Mouse (Mus musculus): ENCODE data around the gene Dnajb8. TPM values are rescaled to one million over a fixed set of nuclear protein-coding genes. Genes with fewer than 3 reads are reported as not detected.

Gene Dnajb8
- polyA plus RNA-seq, 1 experiment from 2014 or later: not detected

GRCm38 (mm10) chr6:88201926-88202700, 20.0 kb upstream of the Dnajb8 start:
- Histone ChIP-seq H3K4me2 (no peak overlapping the region), H3K4me3 (no peak overlapping the region), H3K27me3 (peaks cover 96% of the 10 kb centered on the region), H3K36me3 (ENCODE audit: poor library complexity, severe bottlenecking) (no peaks in the 10 kb centered on the region), H3K27ac (no peak overlapping the region), H3K4me1 (peaks cover 24% of the 10 kb centered on the region), H3K9me3 (replicated peaks) (no peaks in the 10 kb centered on the region), H3K9ac (no peak overlapping the region)
- WGBS: 5% methylated on average over 15 of the region's 15 CpGs
- no peak for ATAC-seq

- peaks cover 16% of the 10 kb centered on the region for H3K4me1 ChIP-seq
- H3K9me3 ChIP-seq (replicated peaks): no peaks in the 10 kb centered on the region
- H3K27ac ChIP-seq: no peak overlapping the region
- under 1% methylated on average over 24 of the region's 24 CpGs for WGBS
- H3K27me3 ChIP-seq: peaks cover 96% of the 10 kb centered on the region
- H3K9ac ChIP-seq: no peak overlapping the region
- H3K4me2 ChIP-seq: no peak overlapping the region
- no peak overlapping the region for H3K4me3 ChIP-seq
- no peak for ATAC-seq
- H3K36me3 ChIP-seq (ENCODE audit: poor library complexity, severe bottlenecking): no peaks in the 10 kb centered on the region
Observed at GRCm38 (mm10) chr6:88202921-88203690, 19.0 kb upstream of the Dnajb8 start.

GRCm38 (mm10) chr6:88203791-88204405, 18.2 kb upstream of the Dnajb8 start:
- 2% methylated on average over 10 of the region's 10 CpGs for WGBS
- no peak overlapping the region for H3K27ac ChIP-seq

GRCm38 (mm10) chr6:88204531-88205385, 17.3 kb upstream of the Dnajb8 start:
- no peak overlapping the region for H3K4me3 ChIP-seq
- H3K27me3 ChIP-seq: peaks cover 96% of the 10 kb centered on the region
- H3K9ac ChIP-seq: no peak overlapping the region
- no peaks in the 10 kb centered on the region for H3K36me3 ChIP-seq (ENCODE audit: poor library complexity, severe bottlenecking)
- no peak for ATAC-seq
- H3K9me3 ChIP-seq (replicated peaks): no peaks in the 10 kb centered on the region
- no peak overlapping the region for H3K27ac ChIP-seq
- no peak overlapping the region for H3K4me2 ChIP-seq
- 3% methylated on average over 25 of the region's 25 CpGs for WGBS
- H3K4me1 ChIP-seq: no peaks in the 10 kb centered on the region

More at GRCm38 (mm10) chr6:88203791-88204405, 18.2 kb upstream of the Dnajb8 start:
- no peaks in the 10 kb centered on the region for H3K9me3 ChIP-seq (replicated peaks)
- H3K4me3 ChIP-seq: no peak overlapping the region
- ATAC-seq: no peak
- H3K4me2 ChIP-seq: no peak overlapping the region
- no peak overlapping the region for H3K9ac ChIP-seq
- peaks cover 8% of the 10 kb centered on the region for H3K4me1 ChIP-seq
- H3K36me3 ChIP-seq (ENCODE audit: poor library complexity, severe bottlenecking): no peaks in the 10 kb centered on the region
- peaks cover 96% of the 10 kb centered on the region for H3K27me3 ChIP-seq

GRCm38 (mm10) chr6:88205386-88205700, 16.7 kb upstream of the Dnajb8 start:
- peaks cover 95% of the 10 kb centered on the region for H3K27me3 ChIP-seq
- H3K9ac ChIP-seq: no peak overlapping the region
- no peak overlapping the region for H3K4me3 ChIP-seq
- no peak overlapping the region for H3K27ac ChIP-seq
- no peaks in the 10 kb centered on the region for H3K36me3 ChIP-seq (ENCODE audit: poor library complexity, severe bottlenecking)
- WGBS: 11% methylated on average over 7 of the region's 7 CpGs
- no peak for ATAC-seq
- no peak overlapping the region for H3K4me2 ChIP-seq
- H3K4me1 ChIP-seq: no peaks in the 10 kb centered on the region
- H3K9me3 ChIP-seq (replicated peaks): no peaks in the 10 kb centered on the region

- H3K27ac ChIP-seq: no peak overlapping the region
- H3K36me3 ChIP-seq (ENCODE audit: poor library complexity, severe bottlenecking): no peaks in the 10 kb centered on the region
- ATAC-seq: no peak
- WGBS: 8% methylated on average over 9 of the region's 9 CpGs
- H3K27me3 ChIP-seq: peaks cover 89% of the 10 kb centered on the region
- no peaks in the 10 kb centered on the region for H3K9me3 ChIP-seq (replicated peaks)
- no peak overlapping the region for H3K9ac ChIP-seq
- no peak overlapping the region for H3K4me3 ChIP-seq
- H3K4me1 ChIP-seq: no peaks in the 10 kb centered on the region
- H3K4me2 ChIP-seq: no peak overlapping the region
Observed at GRCm38 (mm10) chr6:88205937-88206336, 16.1 kb upstream of the Dnajb8 start.

- no peaks in the 10 kb centered on the region for H3K9me3 ChIP-seq (replicated peaks)
- no peak overlapping the region for H3K27ac ChIP-seq
- ATAC-seq: no peak
- no peak overlapping the region for H3K4me3 ChIP-seq
- 37% methylated on average over 7 of the region's 7 CpGs for WGBS
- H3K4me2 ChIP-seq: no peak overlapping the region
- no peaks in the 10 kb centered on the region for H3K36me3 ChIP-seq (ENCODE audit: poor library complexity, severe bottlenecking)
- H3K9ac ChIP-seq: no peak overlapping the region
- H3K27me3 ChIP-seq: peaks cover 83% of the 10 kb centered on the region
- no peaks in the 10 kb centered on the region for H3K4me1 ChIP-seq
Observed at GRCm38 (mm10) chr6:88206566-88206965, 15.5 kb upstream of the Dnajb8 start.

GRCm38 (mm10) chr6:88207403-88208033, 14.6 kb upstream of the Dnajb8 start:
- no peak for ATAC-seq
- H3K4me1 ChIP-seq: no peaks in the 10 kb centered on the region
- no peak overlapping the region for H3K4me2 ChIP-seq
- WGBS: 81% methylated on average over 10 of the region's 10 CpGs
- H3K27me3 ChIP-seq: peaks cover 73% of the 10 kb centered on the region
- no peaks in the 10 kb centered on the region for H3K9me3 ChIP-seq (replicated peaks)
- H3K36me3 ChIP-seq (ENCODE audit: poor library complexity, severe bottlenecking): no peaks in the 10 kb centered on the region
- no peak overlapping the region for H3K9ac ChIP-seq
- H3K27ac ChIP-seq: no peak overlapping the region
- H3K4me3 ChIP-seq: no peak overlapping the region

- no peaks in the 10 kb centered on the region for H3K4me1 ChIP-seq
- 99% methylated on average over 3 of the region's 3 CpGs for WGBS
- no peak overlapping the region for H3K9ac ChIP-seq
- no peaks in the 10 kb centered on the region for H3K36me3 ChIP-seq (ENCODE audit: poor library complexity, severe bottlenecking)
- no peak overlapping the region for H3K27ac ChIP-seq
- H3K4me2 ChIP-seq: no peak overlapping the region
- H3K27me3 ChIP-seq: peaks cover 68% of the 10 kb centered on the region
- ATAC-seq: no peak
- H3K4me3 ChIP-seq: no peak overlapping the region
- H3K9me3 ChIP-seq (replicated peaks): no peaks in the 10 kb centered on the region
Observed at GRCm38 (mm10) chr6:88208321-88208720, 13.7 kb upstream of the Dnajb8 start.

GRCm38 (mm10) chr6:88209453-88209852, 12.6 kb upstream of the Dnajb8 start:
- no peak for ATAC-seq
- WGBS: 83% methylated on average over 5 of the region's 5 CpGs
- H3K4me1 ChIP-seq: no peaks in the 10 kb centered on the region
- no peaks in the 10 kb centered on the region for H3K36me3 ChIP-seq (ENCODE audit: poor library complexity, severe bottlenecking)
- no peak overlapping the region for H3K9ac ChIP-seq
- peaks cover 57% of the 10 kb centered on the region for H3K27me3 ChIP-seq
- H3K4me2 ChIP-seq: no peak overlapping the region
- H3K4me3 ChIP-seq: no peak overlapping the region
- no peaks in the 10 kb centered on the region for H3K9me3 ChIP-seq (replicated peaks)
- no peak overlapping the region for H3K27ac ChIP-seq

- no peak overlapping the region for H3K4me3 ChIP-seq
- WGBS: 55% methylated on average over 3 of the region's 3 CpGs
- H3K9ac ChIP-seq: no peak overlapping the region
- no peaks in the 10 kb centered on the region for H3K9me3 ChIP-seq (replicated peaks)
- H3K36me3 ChIP-seq (ENCODE audit: poor library complexity, severe bottlenecking): no peaks in the 10 kb centered on the region
- H3K4me2 ChIP-seq: no peak overlapping the region
- H3K27me3 ChIP-seq: peaks cover 49% of the 10 kb centered on the region
- no peak overlapping the region for H3K27ac ChIP-seq
- no peaks in the 10 kb centered on the region for H3K4me1 ChIP-seq
- no peak for ATAC-seq
Observed at GRCm38 (mm10) chr6:88210182-88210581, 11.9 kb upstream of the Dnajb8 start.

Measured in forebrain, embryonic 13.5 days (tissue).